Mouse (Mus musculus) kidney, embryonic 15.5 days (tissue): ENCODE results near the gene Cdr2l. TPM values are rescaled to one million over a fixed set of nuclear protein-coding genes. Genes with fewer than 3 reads are reported as not detected.

Source experiments
- ATAC-seq: fragments of 200-750 bp; cut with Nextera tagmentation; replicated peaks from 2 replicates; pipeline ENCODE4 v1.8.0; 2017; ENCODE audit warnings: moderate TSS enrichment; ENCODE audit not compliant: low FRiP score
- H3K27ac ChIP-seq: fragments of 300-500 bp; sonication (generic); 2 replicates; pipeline ENCODE4 v1.5.1; 2015; ENCODE audit warnings: mild to moderate bottlenecking, inconsistent platforms
- H3K27me3 ChIP-seq: fragments of 300-500 bp; sonication (generic); 2 replicates; pipeline ENCODE4 v1.6.1; 2015; ENCODE audit warnings: inconsistent platforms
- H3K36me3 ChIP-seq: fragments of 300-500 bp; sonication (generic); 2 replicates; pipeline ENCODE4 v1.6.1; 2015; ENCODE audit warnings: inconsistent platforms
- H3K4me1 ChIP-seq: fragments of 300-500 bp; sonication (generic); 2 replicates; pipeline ENCODE4 v1.6.1; 2015; ENCODE audit warnings: inconsistent platforms
- H3K4me2 ChIP-seq: fragments of 300-500 bp; sonication (generic); 2 replicates; pipeline ENCODE4 v1.6.1; 2015; ENCODE audit warnings: moderate library complexity, mild to moderate bottlenecking, inconsistent platforms
- H3K4me3 ChIP-seq: fragments of 300-500 bp; sonication (generic); replicated peaks from 2 replicates; pipeline ENCODE4 v1.5.1; 2015; ENCODE audit warnings: mild to moderate bottlenecking, inconsistent platforms
- H3K9ac ChIP-seq: fragments of 300-500 bp; sonication (generic); 2 replicates; pipeline ENCODE4 v1.6.1; 2015; ENCODE audit warnings: mild to moderate bottlenecking, inconsistent platforms
- H3K9me3 ChIP-seq: fragments of 300-500 bp; sonication (generic); replicated peaks from 2 replicates; pipeline ENCODE4 v1.6.1; 2016; ENCODE audit warnings: inconsistent platforms
- WGBS: fragments of 180-500 bp; shearing (Covaris S2); methylation state at CpG from one replicate; pipeline ENCODE4 v1.1.7; 2015; ENCODE audit warnings: mixed read lengths; 5-methylcytosine and 5-hydroxymethylcytosine counted together
- polyA plus RNA-seq: library from polyadenylated mRNA; unstranded; fragments of >200 nt; fragmentation: Nextera tagmentation; extraction: Ambion mirVana; gene quantifications from 2 replicates; pipeline ENCODE4 v1.2.1, GENCODE M21; 2015

Gene Cdr2l
- polyA plus RNA-seq, 1 experiment from 2014 or later, result 10.7 TPM

DNA sequence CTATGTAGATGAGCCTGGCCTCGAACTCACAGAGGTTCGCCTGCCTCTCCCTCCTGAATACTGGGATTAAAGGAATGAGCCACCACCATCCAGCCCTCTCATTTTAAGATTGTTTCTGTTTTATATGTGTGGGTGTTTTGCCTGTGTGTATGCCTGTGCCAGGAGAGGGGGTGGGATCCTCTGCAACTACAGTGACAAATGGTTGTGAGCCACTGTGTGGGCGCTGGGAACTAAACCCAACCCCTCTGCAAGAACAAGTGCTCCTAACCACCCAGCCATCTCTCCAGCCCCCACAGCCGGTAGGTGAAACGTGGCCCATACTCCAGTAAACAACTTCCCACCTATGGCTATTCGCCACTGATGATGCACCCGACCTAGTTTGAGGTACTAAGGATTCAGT, 9.6 kb downstream of the Cdr2l start:
- ATAC-seq, result no peak
- Histone ChIP-seq H3K4me3 (no peak overlapping the region), H3K27me3 (no peaks in the 10 kb centered on the region), H3K9me3 (no peaks in the 10 kb centered on the region), H3K4me1 (no peaks in the 10 kb centered on the region), H3K9ac (no peak overlapping the region), H3K36me3 (peaks cover 57% of the 10 kb centered on the region), H3K4me2 (no peak overlapping the region), H3K27ac (no peak overlapping the region)
- WGBS, result 85% methylated on average over 7 of the region's 7 CpGs

DNA sequence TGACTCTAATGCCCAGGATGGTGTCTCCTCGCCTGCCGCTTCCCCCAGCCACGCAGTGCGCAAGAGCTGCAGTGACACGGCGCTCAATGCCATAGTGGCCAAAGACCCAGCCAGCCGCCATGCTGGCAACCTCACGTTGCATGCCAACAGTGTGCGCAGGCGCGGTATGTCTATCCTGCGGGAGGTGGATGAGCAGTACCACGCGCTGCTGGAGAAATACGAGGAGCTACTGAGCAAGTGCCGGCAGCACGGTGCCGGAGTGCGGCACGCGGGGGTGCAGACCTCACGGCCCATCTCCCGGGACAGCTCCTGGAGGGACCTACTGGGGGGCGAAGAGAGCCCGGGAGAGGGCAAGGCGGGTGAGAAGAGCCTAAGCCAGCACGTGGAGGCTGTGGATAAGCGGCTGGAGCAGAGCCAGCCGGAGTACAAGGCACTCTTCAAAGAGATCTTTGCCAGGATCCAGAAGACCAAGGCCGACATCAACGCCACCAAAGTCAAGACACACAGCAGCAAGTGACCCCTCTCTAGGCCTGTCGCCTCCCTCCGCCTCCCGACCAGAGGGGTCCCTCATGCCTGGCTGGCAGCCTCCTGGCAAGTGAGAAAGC, 12.1 kb downstream of the Cdr2l start:
- Histone ChIP-seq H3K9ac (no peak overlapping the region), H3K36me3 (peaks cover 57% of the 10 kb centered on the region), H3K27me3 (no peaks in the 10 kb centered on the region), H3K4me2 (peak overlapping the region; percentile 45), H3K27ac (no peak overlapping the region), H3K4me1 (no peaks in the 10 kb centered on the region), H3K9me3 (no peaks in the 10 kb centered on the region), H3K4me3 (peak overlapping the region; percentile 16)
- WGBS, result 63% methylated on average over 34 of the region's 34 CpGs
- ATAC-seq, result no peak

DNA sequence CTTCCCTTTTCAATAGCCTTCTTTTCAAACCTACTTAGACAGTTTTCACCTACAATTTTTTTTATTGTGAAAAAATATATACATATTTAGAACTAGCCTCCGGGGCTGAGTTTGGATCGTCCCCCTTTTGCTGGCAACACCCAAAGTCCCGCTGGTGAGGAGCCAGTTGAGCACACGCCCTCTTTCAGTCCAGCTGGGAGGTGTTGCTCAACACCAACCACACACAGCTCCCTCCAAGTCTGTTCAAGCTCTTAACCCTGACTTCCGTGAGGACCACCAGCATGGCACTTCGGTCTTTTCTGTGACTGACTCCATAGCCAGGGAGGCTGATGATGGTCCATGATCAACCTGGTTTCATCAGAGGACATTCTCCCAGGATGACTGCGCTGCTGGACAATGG, 16.4 kb downstream of the Cdr2l start:
- no peaks in the 10 kb centered on the region for H3K9me3 ChIP-seq
- H3K4me1 ChIP-seq, result peaks cover 1% of the 10 kb centered on the region; the same call in 1 of the 2 replicates
- peaks cover 30% of the 10 kb centered on the region for H3K36me3 ChIP-seq
- no peak overlapping the region for H3K4me3 ChIP-seq
- no peak overlapping the region for H3K27ac ChIP-seq
- no peaks in the 10 kb centered on the region for H3K27me3 ChIP-seq
- no peak overlapping the region for H3K4me2 ChIP-seq
- H3K9ac ChIP-seq, result no peak overlapping the region
- WGBS, result 82% methylated on average over 7 of the region's 7 CpGs
- ATAC-seq, result no peak

DNA sequence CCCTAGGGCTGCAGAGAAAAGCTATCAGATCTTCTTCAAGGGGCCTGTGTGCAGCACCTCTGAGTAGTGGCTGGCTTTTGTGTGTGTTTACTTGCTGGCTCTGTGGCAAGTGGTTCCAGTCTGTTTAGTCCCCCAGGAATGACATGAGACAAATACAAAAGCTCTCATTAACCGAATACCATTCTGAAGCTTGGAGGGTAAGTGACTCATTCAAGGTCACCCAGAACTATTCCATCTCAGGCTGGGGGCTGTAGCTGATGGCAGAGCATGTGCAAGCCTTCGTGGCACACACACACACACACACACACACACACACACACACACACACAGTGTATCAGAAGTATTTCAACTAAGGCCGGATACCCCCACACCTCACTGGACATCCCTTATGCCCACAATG, 18.4 kb downstream of the Cdr2l start:
- Histone ChIP-seq H3K27ac (no peak overlapping the region), H3K36me3 (peaks cover 10% of the 10 kb centered on the region; the same call in 1 of the 2 replicates)

DNA sequence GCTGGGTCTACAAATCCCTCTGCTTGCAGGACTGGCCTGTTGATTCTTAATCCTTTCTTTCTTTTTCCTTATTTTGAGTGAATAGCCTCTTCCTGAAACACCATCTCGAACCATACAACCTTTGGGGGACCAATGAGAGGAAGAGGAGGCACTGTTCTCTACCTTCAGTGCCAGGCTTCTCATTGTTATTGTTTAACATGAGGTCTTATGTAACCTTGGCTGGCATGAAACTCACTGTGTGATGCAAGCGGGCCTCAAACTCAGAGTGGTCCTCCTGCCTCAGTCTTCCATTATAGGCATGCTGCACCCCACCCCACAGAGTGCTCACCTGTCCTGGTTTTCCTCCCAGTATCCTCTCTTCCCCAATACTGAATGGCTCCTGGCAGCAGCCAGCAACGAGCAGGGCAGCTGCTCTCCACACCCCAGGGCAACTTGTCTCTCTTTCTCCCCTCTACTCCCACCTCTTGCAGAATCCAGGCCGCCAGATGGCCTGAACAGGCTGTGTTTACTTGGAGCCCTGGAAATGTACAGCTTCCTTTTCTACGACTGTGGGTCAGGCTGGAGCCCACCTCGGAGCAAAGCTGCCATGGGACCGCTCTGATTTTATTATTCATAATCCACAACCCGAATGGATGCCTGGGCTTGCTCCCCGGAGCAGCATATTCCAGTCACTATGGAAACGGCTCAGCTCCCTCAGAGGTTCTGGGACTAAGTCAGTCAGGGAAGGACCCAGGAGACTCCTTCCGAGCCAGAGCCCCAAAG, 19.1 kb downstream of the Cdr2l start:
- H3K4me3 ChIP-seq, result no peak overlapping the region
- peaks cover 4% of the 10 kb centered on the region; the same call in 1 of the 2 replicates for H3K36me3 ChIP-seq
- no peak overlapping the region for H3K9ac ChIP-seq
- peaks cover 15% of the 10 kb centered on the region for H3K4me1 ChIP-seq
- H3K9me3 ChIP-seq, result no peaks in the 10 kb centered on the region
- H3K4me2 ChIP-seq, result no peak overlapping the region
- H3K27ac ChIP-seq, result no peak overlapping the region
- no peaks in the 10 kb centered on the region for H3K27me3 ChIP-seq
- ATAC-seq, result no peak
- WGBS, result 45% methylated on average over 11 of the region's 11 CpGs

More for the DNA sequence above, 18.4 kb downstream of the Cdr2l start:
- H3K9me3 ChIP-seq, result no peaks in the 10 kb centered on the region
- WGBS, result 70% methylated on average over 3 of the region's 3 CpGs
- H3K4me2 ChIP-seq, result no peak overlapping the region
- ATAC-seq, result no peak
- H3K9ac ChIP-seq, result no peak overlapping the region
- peaks cover 15% of the 10 kb centered on the region for H3K4me1 ChIP-seq
- no peaks in the 10 kb centered on the region for H3K27me3 ChIP-seq
- H3K4me3 ChIP-seq, result no peak overlapping the region

DNA sequence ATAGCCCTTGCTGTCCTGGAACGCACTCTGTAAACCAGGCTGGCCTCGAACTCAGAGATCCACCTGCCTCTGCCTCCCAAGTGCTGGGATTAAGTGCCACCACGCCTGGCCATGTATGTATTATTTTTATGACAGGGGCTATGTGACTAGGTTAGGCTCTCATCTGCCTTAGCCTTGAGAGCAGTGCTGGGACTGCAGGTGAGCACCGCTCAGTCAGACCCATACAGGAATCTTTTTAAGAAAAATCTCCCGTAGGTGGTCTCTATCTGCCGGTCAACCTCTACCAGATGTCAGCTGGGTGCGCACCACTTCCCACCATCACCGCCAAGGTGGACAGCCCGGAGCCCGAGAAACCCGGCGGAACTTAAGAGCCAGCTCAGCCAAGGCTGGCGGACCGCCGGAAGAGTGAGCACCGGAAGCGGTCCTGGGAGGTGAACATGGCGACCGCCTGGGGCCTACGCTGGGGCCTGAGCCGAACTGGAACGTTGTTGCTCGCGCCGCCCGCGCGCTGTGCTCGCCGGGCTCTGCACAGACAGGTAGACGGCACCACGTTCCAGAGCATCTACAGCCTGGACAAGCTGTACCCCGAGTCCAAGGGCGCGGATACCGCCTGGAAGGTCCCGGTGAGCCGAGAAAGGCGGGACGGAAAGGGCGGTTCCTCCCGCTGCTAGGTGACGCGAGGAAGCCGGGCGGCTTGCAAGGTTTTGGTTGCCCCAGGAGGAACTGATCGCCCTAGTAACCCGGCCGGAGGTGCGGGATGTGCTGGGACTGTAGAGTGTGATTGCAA, 21.8 kb downstream of the Cdr2l start, which contains the start of gene Mrpl58:
Mrpl58 (plus strand) TSS at position 415 of the 787 bp plus-strand sequence.
- Histone ChIP-seq H3K4me2 (peak within 1 kb of the TSS; percentile 77), H3K9ac (peak within 1 kb of the TSS; percentile 82), H3K9me3 (no peaks in the 10 kb centered on the region), H3K4me3 (peak within 1 kb of the TSS; percentile 81), H3K27me3 (no peaks in the 10 kb centered on the region), H3K36me3 (peaks cover 27% of the 10 kb centered on the region), H3K27ac (peak within 1 kb of the TSS; percentile 87), H3K4me1 (peaks cover 15% of the 10 kb centered on the region)
- WGBS, result 3% methylated on average over 50 of the region's 50 CpGs
- peak; percentile 95 for ATAC-seq

DNA sequence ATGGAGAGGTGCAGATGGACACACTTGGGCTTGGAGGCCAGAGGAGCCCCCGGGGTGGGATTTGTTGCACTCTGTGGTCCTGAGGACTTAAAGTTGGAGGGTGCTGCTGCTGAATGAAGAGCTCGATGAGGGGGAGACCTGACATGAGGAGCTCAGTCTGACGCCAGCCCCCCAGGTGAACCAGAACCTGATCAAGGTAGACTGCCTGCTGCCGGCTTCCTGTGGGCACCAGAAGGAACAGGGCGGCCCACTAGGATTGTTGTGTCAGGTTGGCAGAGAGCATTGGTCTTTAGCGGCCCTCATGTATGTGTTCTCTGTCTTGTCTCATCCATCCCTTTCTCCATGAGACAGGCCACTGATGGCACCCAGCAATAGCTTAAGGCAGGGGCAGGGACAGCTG, 24.0 kb downstream of the Cdr2l start:
- H3K4me2 ChIP-seq, result no peak overlapping the region
- H3K27me3 ChIP-seq, result no peaks in the 10 kb centered on the region
- H3K9ac ChIP-seq, result no peak overlapping the region
- WGBS, result 94% methylated on average over 6 of the region's 6 CpGs
- H3K27ac ChIP-seq, result no peak overlapping the region
- no peaks in the 10 kb centered on the region for H3K9me3 ChIP-seq
- peaks cover 49% of the 10 kb centered on the region for H3K36me3 ChIP-seq
- H3K4me3 ChIP-seq, result no peak overlapping the region
- peaks cover 15% of the 10 kb centered on the region for H3K4me1 ChIP-seq
- no peak for ATAC-seq

DNA sequence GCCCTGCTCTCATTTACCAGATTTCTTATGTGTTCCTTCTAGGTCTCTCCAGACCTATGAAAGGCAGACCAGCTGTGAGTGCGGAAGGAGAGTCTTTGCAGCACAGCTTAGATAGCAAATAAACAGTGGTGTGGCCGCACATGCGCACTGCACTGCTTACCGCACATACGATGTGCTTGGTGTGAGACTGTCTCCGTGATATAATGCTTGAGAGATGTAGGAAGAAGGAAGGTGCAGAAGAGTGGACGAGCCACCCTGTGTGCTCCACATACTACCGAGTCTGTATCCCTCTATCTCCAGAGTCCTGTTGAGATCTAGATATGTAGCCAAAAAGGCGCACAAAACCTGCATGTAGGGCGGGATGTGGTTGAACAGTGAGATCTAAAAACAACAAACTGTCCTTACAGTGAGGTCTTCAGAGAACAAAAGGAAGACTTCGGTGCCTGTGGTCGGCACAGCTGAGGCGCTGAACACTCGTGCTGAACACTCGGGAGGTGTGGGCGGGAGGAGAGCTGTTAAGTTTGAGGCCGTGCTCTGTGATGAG, 25.2 kb downstream of the Cdr2l start:
- ATAC-seq, result no peak
- no peak overlapping the region for H3K4me3 ChIP-seq
- no peaks in the 10 kb centered on the region for H3K9me3 ChIP-seq
- peaks cover 27% of the 10 kb centered on the region for H3K4me1 ChIP-seq
- no peaks in the 10 kb centered on the region for H3K27me3 ChIP-seq
- no peak overlapping the region for H3K27ac ChIP-seq
- H3K9ac ChIP-seq, result no peak overlapping the region
- peaks cover 56% of the 10 kb centered on the region for H3K36me3 ChIP-seq
- no peak overlapping the region for H3K4me2 ChIP-seq
- 94% methylated on average over 17 of the region's 17 CpGs for WGBS

DNA sequence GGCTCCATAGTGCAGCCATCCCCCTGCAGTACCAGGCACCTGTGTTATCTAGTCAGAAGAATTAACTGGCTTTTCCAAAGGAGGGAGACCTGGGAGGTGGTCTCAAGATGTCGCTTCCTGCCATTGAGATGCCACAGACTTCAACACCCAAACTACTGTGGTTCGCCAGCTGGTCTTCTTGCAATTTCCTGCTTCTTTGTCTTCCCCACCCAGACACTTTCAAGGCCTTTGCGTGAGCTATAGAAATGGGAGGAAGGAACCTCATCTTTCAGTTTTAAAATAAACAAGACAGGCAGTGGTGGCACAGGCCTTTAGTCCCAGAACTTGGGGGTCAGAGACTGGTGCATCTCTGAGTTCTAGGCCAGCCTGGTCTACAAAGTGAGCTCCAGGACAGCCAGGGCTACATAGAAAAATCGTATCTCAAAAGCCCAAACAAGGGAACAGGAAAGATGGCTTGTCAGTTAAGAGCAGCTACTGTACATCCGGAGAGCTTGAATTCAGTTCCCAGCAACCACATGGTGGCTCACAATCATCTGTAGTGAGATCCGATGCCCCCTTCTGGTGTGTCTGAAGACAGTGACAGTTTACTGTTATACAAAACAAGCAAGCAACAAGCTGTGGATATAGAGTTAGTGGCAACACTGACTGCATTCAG, 26.7 kb downstream of the Cdr2l start:
- H3K4me2 ChIP-seq, result no peak overlapping the region
- peaks cover 56% of the 10 kb centered on the region for H3K36me3 ChIP-seq
- H3K9me3 ChIP-seq, result no peaks in the 10 kb centered on the region
- no peak overlapping the region for H3K4me3 ChIP-seq
- H3K9ac ChIP-seq, result no peak overlapping the region
- no peak for ATAC-seq
- H3K27me3 ChIP-seq, result no peaks in the 10 kb centered on the region
- peaks cover 29% of the 10 kb centered on the region for H3K4me1 ChIP-seq
- 83% methylated on average over 6 of the region's 6 CpGs for WGBS
- peak overlapping the region; percentile 45 for H3K27ac ChIP-seq

DNA sequence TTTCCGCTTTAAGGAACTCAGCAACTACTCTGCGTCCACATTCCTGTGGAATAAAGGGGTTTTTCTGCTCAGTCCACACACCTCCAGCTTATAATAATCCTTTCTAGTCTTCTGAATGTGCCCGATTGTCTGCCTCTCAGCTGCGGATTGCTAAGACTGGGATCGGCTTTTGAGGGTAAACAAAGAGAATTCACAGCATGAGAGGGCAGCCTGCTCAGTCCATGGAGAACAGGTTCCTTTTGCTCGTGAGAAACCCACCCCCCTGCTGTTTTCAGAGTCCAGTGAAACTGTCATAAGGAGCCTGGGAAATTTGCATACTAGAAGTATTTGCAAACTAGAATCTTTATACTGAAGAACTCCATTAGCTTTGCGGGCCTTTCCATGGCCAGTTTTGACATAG, 27.8 kb downstream of the Cdr2l start:
- 88% methylated on average over 7 of the region's 7 CpGs for WGBS
- ATAC-seq, result no peak
- no peak overlapping the region for H3K27ac ChIP-seq
- no peak overlapping the region for H3K9ac ChIP-seq
- no peak overlapping the region for H3K4me3 ChIP-seq
- H3K4me1 ChIP-seq, result peaks cover 27% of the 10 kb centered on the region
- peaks cover 56% of the 10 kb centered on the region for H3K36me3 ChIP-seq
- no peak overlapping the region for H3K4me2 ChIP-seq
- H3K27me3 ChIP-seq, result no peaks in the 10 kb centered on the region
- no peaks in the 10 kb centered on the region for H3K9me3 ChIP-seq

DNA sequence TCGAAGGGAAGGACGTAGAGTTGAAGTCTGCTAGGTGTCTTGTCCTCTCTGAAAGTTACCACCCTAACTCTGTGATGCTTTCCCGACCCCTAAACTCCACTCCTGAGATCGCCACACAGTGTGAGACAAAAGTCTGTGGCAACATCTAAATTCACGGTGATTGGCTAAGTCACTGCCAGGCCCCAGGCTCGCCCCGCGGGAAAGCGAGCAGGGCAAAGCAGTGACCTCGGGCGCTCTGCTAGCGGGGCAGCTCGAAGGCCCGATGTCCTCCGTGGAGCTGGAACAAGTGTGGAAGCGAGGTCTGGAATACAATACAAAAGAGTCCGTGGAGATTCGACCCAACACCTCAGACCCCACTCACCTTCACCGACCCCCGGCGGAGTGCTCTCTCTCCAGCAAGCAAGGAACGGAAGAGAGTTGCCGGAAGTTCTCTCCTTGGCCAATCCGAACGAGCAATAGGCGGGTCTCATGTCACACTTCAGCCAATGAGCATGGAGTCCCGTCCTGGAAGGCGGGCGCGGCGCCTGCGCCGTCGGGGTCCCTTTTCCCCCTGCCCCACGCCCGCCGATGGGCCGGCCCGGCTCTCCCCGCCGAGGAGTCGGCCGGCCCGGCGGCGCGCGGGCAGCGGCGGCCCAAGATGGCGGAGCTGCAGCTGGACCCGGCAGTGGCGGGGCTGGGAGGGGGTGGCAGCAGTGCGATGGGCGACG, 38.0 kb downstream of the Cdr2l start, which contains the start of the genes Atp5h and Kctd2:
Atp5h (minus strand) TSS at position 432 of the 707 bp plus-strand sequence.
Kctd2 (plus strand) TSS at position 598 of the 707 bp plus-strand sequence.
- Histone ChIP-seq H3K27ac (peak within 1 kb of the TSS; percentile 90), H3K9me3 (no peaks in the 10 kb centered on the region), H3K4me2 (peak within 1 kb of the TSS; percentile 80), H3K4me3 (peak within 1 kb of the TSS; percentile 91), H3K27me3 (no peaks in the 10 kb centered on the region), H3K36me3 (peaks cover 53% of the 10 kb centered on the region), H3K9ac (peak within 1 kb of the TSS; percentile 94), H3K4me1 (peaks cover 37% of the 10 kb centered on the region)
- WGBS, result under 1% methylated on average over 52 of the region's 56 CpGs
- ATAC-seq, result peak; percentile 98
